Mouse (Mus musculus) bone marrow, adult 2 months (tissue): ENCODE measurements at regions not wholly inside any gene's neighbourhood (a gene's known extent, or its start where the extent isn't known, plus 50 kb on each side); places are given as distances from the start of the nearest gene placed in this dataset.

Experiments
- CTCF ChIP-seq: fragments of 200-500 bp; IDR thresholded peaks from 2 replicates; pipeline ENCODE4 v1.5.1; 2011; ENCODE audit warnings: low read length, control low read depth; ENCODE audit not compliant: control insufficient read depth, insufficient read depth
- POLR2A ChIP-seq: fragments of 200-500 bp; IDR thresholded peaks from 2 replicates; pipeline ENCODE4 v1.6.1; 2011; ENCODE audit warnings: low read depth, mild to moderate bottlenecking, control low read depth, low read length, borderline replicate concordance; ENCODE audit not compliant: control insufficient read depth

- TF ChIP-seq CTCF (no peak), POLR2A (no peak)
Measured at GRCm38 (mm10) chr10:8070472-8070871, 114.4 kb upstream of the Tab2 start.
